Mouse (Mus musculus) lung, postnatal 0 days (tissue): ENCODE results near the gene Prr14.
"Not testable (repeated sequence)": the region's sequence is repeated elsewhere in the genome, so short reads cannot be mapped to it uniquely, and the experiment has no call there.

ENCODE experiments used
- CTCF ChIP-seq: IDR thresholded peaks from 2 replicates; pipeline ENCODE4 v1.5.1; 2016; ENCODE audit warnings: antibody characterized with exemption, mild to moderate bottlenecking
- EP300 ChIP-seq: IDR thresholded peaks from 2 replicates; pipeline ENCODE4 v1.6.1; 2016; ENCODE audit warnings: antibody characterized with exemption, mild to moderate bottlenecking, control low read depth

- TF ChIP-seq CTCF, EP300: not testable (repeated sequence)
Observed at GRCm38 (mm10) chr7:127459311-127459710, at the start of gene Prr14.
